Mouse (Mus musculus): ENCODE data around the gene Rac2. TPM values are rescaled to one million over a fixed set of nuclear protein-coding genes. Genes with fewer than 3 reads are reported as not detected.

Gene Rac2
- polyA plus RNA-seq, 1 experiment, result 187 TPM

- Histone ChIP-seq H3K4me1 (ENCODE audit: control insufficient read depth, insufficient read depth, low read length) (no peaks in the 10 kb centered on the region), H3K4me3 (replicated peaks; ENCODE audit: extremely low read depth, low read depth, low read length) (no peak overlapping the region)
- TF ChIP-seq POLR2A (IDR thresholded peaks at IDR 0.05; ENCODE audit: borderline replicate concordance, extremely low read depth, low read depth, low read length), result no peak
- TF ChIP-seq CTCF (IDR thresholded peaks at IDR 0.05; ENCODE audit: insufficient read depth, low read length), result no peak
- DNase-seq, result no peak
- 62% methylated on average over 7 of the region's 7 CpGs for WGBS
Measured at GRCm38 (mm10) chr15:78542767-78543303, 29.7 kb downstream of the Rac2 start.

DNA sequence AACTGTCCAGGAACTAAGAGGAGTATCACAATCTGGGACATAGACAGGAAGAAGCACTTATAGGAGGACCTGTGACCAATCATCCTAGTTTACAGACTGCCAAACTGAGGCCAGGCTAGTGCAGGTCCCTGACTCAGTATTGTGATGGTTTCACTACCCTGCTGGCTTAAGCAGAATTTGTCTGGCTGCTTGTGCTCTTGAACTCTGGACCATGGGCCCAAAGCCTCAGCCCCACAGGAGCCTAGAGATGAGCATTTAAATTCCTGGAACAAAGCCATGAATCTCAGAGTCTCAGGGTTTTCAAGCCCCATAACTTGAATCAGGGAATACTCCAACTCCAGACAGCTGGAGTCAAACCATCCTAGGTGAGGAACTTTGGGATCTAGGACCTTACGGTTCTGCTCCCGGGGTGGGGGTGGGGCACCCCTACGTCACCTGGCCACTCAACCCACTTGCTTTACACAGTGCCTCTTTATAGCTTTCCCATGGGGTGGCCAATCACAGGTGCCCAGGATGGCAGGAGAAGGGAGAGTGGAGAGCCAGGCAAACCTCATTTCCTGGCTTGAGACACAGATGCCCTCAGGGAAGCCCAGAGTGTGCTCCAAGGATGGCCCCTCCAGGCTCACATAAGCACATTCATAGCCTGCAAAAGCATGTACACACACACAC is 30.4 kb downstream of the Rac2 start:
- no peak for DNase-seq
- Histone ChIP-seq H3K4me3 (replicated peaks; ENCODE audit: extremely low read depth, low read depth, low read length) (no peak overlapping the region), H3K4me1 (ENCODE audit: control insufficient read depth, insufficient read depth, low read length) (no peaks in the 10 kb centered on the region)
- 63% methylated on average over 3 of the region's 3 CpGs for WGBS
- TF ChIP-seq CTCF (IDR thresholded peaks at IDR 0.05; ENCODE audit: insufficient read depth, low read length) (no peak), POLR2A (IDR thresholded peaks at IDR 0.05; ENCODE audit: borderline replicate concordance, extremely low read depth, low read depth, low read length) (no peak)

DNA sequence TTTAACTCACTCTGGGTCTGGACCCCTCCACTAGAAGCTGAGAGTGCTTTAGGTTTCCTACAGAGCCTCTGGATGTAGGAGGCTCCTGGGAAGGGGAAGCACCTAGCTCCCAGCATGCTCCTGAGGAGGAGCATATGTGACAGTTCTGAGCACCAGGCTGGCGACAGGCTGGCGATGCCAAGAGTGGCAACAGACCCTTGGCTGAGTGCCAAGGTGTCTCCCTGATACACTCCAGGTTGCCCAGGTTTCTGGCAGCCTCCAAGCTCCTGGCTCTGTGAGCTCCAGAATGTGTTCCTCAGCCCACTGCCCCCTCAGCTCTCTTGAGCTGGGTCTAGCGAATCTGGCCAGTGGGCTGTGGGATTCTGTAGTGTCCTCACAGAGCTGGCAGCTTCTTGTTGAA is 31.0 kb downstream of the Rac2 start:
- no peak for TF ChIP-seq POLR2A (IDR thresholded peaks at IDR 0.05; ENCODE audit: borderline replicate concordance, extremely low read depth, low read depth, low read length)
- TF ChIP-seq CTCF (IDR thresholded peaks at IDR 0.05; ENCODE audit: insufficient read depth, low read length), result no peak
- no peaks in the 10 kb centered on the region for H3K4me1 ChIP-seq (ENCODE audit: control insufficient read depth, insufficient read depth, low read length)
- H3K4me3 ChIP-seq (replicated peaks; ENCODE audit: extremely low read depth, low read depth, low read length), result no peak overlapping the region
- DNase-seq, result no peak
- 38% methylated on average over 3 of the region's 3 CpGs for WGBS

DNA sequence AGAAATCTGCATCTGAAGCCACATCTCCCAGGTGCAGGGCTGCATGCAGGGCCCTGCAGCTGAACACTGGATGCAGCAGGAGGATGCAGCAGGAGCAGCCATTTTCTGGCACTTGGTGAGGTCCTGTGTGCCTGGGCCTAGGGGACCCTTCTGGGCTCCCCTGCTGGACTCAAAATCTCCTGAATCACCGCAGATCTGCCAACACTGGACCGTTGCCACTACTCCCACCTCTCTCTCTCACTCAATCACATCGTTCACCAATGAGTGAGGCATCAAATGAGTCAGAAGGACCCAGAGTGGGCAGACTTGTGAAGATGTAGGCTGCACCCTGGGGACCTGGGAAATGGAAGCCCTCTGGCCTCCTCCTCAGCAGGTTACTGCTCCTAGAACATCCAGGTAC is 31.5 kb downstream of the Rac2 start:
- DNase-seq, result no peak
- 56% methylated on average over 3 of the region's 3 CpGs for WGBS
- H3K4me1 ChIP-seq (ENCODE audit: control insufficient read depth, insufficient read depth, low read length), result no peaks in the 10 kb centered on the region
- TF ChIP-seq POLR2A (IDR thresholded peaks at IDR 0.05; ENCODE audit: borderline replicate concordance, extremely low read depth, low read depth, low read length) (no peak), CTCF (IDR thresholded peaks at IDR 0.05; ENCODE audit: insufficient read depth, low read length) (no peak)
- H3K4me3 ChIP-seq (replicated peaks; ENCODE audit: extremely low read depth, low read depth, low read length), result no peak overlapping the region

DNA sequence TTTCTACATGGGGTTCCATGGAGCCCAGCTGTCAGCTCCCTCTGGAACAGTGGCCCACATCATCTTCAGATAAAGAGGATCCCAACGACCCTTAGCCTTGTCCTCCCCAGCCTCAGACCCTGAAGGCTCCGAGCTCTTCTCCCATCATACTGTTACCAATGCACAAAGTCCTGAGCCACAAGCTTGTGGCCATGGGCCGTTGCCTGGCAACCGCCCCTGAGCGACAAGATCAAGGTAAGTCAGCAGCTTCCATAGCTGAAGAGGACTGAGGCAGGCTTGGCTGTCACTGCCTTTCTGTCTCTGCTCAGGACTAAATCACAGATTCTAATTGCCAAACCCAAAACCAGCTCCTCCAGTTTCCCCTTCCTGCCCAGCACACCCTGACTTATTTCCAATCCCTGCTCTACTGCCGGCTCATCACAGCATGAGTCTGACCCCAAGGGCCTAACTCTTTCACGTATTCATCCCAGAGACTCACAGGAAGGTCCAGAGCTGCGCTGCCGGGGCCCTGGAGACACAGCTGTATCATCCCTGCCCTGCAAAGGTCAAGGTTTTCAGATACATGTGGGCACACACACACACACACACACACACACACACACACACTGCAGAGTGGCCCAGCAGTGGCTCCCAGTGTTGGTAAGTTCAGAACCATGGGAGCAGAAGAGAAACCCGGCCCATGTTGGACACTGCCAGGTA is 36.7 kb downstream of the Rac2 start:
- no peak for DNase-seq
- TF ChIP-seq CTCF (IDR thresholded peaks at IDR 0.05; ENCODE audit: insufficient read depth, low read length) (no peak), POLR2A (IDR thresholded peaks at IDR 0.05; ENCODE audit: borderline replicate concordance, extremely low read depth, low read depth, low read length) (no peak)
- 61% methylated on average over 10 of the region's 10 CpGs for WGBS
- Histone ChIP-seq H3K4me3 (replicated peaks; ENCODE audit: extremely low read depth, low read depth, low read length) (no peak overlapping the region), H3K4me1 (ENCODE audit: control insufficient read depth, insufficient read depth, low read length) (peaks cover 6% of the 10 kb centered on the region; the same call in 1 of the 2 replicates)

DNA sequence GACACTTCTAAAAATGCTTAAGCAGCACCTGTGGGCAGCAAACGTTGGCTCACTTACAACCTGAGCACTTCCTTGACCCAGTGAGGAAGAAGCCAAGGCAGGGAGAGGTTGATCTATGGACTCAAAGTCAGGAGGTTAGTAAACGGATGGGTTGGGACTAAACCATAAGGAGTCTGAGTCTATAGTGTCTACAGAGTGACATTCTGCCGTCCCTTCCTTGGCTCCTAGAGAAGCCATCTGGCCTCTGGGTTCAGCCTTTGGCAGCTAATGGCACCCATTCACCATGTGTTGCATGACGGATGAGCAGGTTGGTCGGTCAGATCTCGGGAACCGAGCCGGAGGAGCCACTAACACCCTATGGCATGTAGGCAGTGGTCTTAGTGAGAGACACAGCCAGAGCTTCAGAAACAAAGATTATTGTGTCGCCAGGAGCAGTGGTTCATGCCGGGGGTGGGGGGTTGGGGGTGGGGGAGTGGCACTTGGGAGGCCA is 39.2 kb downstream of the Rac2 start:
- no peak for DNase-seq
- TF ChIP-seq CTCF (IDR thresholded peaks at IDR 0.05; ENCODE audit: insufficient read depth, low read length), result no peak
- WGBS, result 61% methylated on average over 10 of the region's 10 CpGs
- no peak overlapping the region for H3K4me3 ChIP-seq (replicated peaks; ENCODE audit: extremely low read depth, low read depth, low read length)
- peaks cover 12% of the 10 kb centered on the region; the same call in 1 of the 2 replicates for H3K4me1 ChIP-seq (ENCODE audit: control insufficient read depth, insufficient read depth, low read length)

DNA sequence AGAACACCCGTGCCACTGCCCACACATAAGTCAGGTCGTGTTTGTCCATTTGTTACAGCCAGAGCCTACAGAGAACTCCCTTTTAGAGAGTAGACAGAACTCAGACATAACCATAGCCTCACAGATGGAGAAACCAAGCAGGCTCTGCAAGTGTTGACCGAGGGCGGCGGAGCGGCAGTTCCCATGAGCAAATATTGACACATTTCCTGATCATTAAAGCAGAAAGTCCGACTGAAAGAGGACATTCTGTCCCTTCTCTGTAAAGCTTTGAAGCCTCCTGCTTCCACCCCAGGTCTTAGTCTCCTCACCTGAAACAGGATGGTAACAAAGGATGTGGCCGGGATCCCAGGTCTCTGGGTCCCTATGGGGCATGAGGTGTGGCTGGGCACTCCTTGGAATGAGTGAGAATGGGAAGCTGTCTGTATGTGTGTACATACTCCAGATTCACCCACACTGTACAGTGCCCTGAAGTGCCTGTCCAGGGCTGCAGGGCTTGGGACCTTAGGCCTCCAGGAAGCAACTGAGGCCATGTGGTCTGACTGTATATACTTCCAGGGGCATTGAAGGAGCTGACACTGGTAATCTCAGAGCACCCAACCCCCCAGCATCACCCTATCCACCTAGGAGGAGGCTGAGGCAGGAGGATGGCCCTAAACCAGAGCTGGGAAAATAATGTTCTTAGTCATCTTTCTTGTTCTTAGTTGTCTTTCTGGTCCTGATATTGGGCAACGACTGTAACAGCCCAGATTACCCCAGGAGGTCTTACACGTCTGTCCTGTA is 39.8 kb downstream of the Rac2 start:
- TF ChIP-seq CTCF (IDR thresholded peaks at IDR 0.05; ENCODE audit: insufficient read depth, low read length), result no peak
- no peak for TF ChIP-seq POLR2A (IDR thresholded peaks at IDR 0.05; ENCODE audit: borderline replicate concordance, extremely low read depth, low read depth, low read length)
- DNase-seq, result no peak
- H3K4me3 ChIP-seq (replicated peaks; ENCODE audit: extremely low read depth, low read depth, low read length), result no peak overlapping the region
- WGBS, result 58% methylated on average over 10 of the region's 10 CpGs
- peaks cover 12% of the 10 kb centered on the region; the same call in 1 of the 2 replicates for H3K4me1 ChIP-seq (ENCODE audit: control insufficient read depth, insufficient read depth, low read length)

- WGBS, result under 1% methylated on average over 25 of the region's 25 CpGs
- H3K4me1 ChIP-seq (ENCODE audit: control insufficient read depth, insufficient read depth, low read length), result peaks cover 12% of the 10 kb centered on the region; the same call in 1 of the 2 replicates
- H3K4me3 ChIP-seq (replicated peaks; ENCODE audit: extremely low read depth, low read depth, low read length), result peak overlapping the region; percentile 36
- peak; percentile 26; the same call in 1 of the 2 replicates for TF ChIP-seq POLR2A (IDR thresholded peaks at IDR 0.05; ENCODE audit: borderline replicate concordance, extremely low read depth, low read depth, low read length)
- peak; percentile 91 for TF ChIP-seq CTCF (IDR thresholded peaks at IDR 0.05; ENCODE audit: insufficient read depth, low read length)
- peak; percentile 95 for DNase-seq
Measured at GRCm38 (mm10) chr15:78531901-78532469, 40.6 kb downstream of the Rac2 start.

DNA sequence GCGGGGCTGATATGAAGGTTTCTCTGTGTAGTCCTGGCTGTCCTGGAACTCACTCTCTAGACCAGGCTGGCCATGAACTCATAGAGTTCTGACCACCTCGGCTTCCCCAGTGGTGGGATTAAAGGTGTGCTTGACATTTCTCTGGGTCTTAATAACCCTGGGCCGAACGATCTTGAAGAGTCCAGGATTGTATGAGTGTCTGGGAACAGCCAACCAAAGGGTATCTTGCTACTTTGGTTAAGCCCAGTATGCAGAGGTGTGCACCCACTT is 41.2 kb downstream of the Rac2 start:
- DNase-seq, result peak; percentile 21
- Histone ChIP-seq H3K4me1 (ENCODE audit: control insufficient read depth, insufficient read depth, low read length) (peaks cover 12% of the 10 kb centered on the region; the same call in 1 of the 2 replicates), H3K4me3 (replicated peaks; ENCODE audit: extremely low read depth, low read depth, low read length) (no peak overlapping the region)
- WGBS, result 54% methylated on average over 4 of the region's 4 CpGs
- no peak for TF ChIP-seq CTCF (IDR thresholded peaks at IDR 0.05; ENCODE audit: insufficient read depth, low read length)
- TF ChIP-seq POLR2A (IDR thresholded peaks at IDR 0.05; ENCODE audit: borderline replicate concordance, extremely low read depth, low read depth, low read length), result no peak
